Mouse (Mus musculus): ENCODE results near the gene Abo.

The Abo gene

GRCm38 (mm10) chr2:26862856-26863255 lies 1.9 kb downstream of the Abo start:
- no peak for DNase-seq

GRCm38 (mm10) chr2:26847706-26848105 lies 17.1 kb downstream of the Abo start:
- DNase-seq: peak in 1 of 2 experiments; percentile 12

GRCm38 (mm10) chr2:26832478-26832877 lies 32.3 kb downstream of the Abo start:
- DNase-seq: no peak

GRCm38 (mm10) chr2:26828047-26828446 lies 36.7 kb downstream of the Abo start:
- DNase-seq: no peak

- no peak for DNase-seq
These were observed 37.4 kb downstream of the Abo start for GRCm38 (mm10) chr2:26827261-26827975.
